Mouse (Mus musculus) embryonic facial prominence, embryonic 14.5 days (tissue): ENCODE data around the gene Ano3. TPM values are rescaled to one million over a fixed set of nuclear protein-coding genes. Genes with fewer than 3 reads are reported as not detected.
"Not testable (repeated sequence)": the region's sequence is repeated elsewhere in the genome, so short reads cannot be mapped to it uniquely, and the experiment has no call there.

Experiments
- ATAC-seq: fragments of 200-750 bp; cut with Nextera tagmentation; 2 replicates; pipeline ENCODE4 v1.8.0; 2017; ENCODE audit warnings: low read depth, moderate number of reproducible peaks, moderate TSS enrichment
- DNase-seq: peaks from one replicate; pipeline ENCODE4 v3.0.0-alpha.2; 2015; ENCODE audit warnings: low spot score
- H3K27ac ChIP-seq: fragments of 300-500 bp; sonication (generic); replicated peaks from 2 replicates; pipeline ENCODE4 v1.5.1; 2014; ENCODE audit warnings: low read depth, mild to moderate bottlenecking, low read length, moderate library complexity
- H3K27me3 ChIP-seq: fragments of 300-500 bp; sonication (generic); replicated peaks from 2 replicates; pipeline ENCODE4 v1.6.1; 2014; ENCODE audit warnings: low read length; ENCODE audit not compliant: control insufficient read depth, insufficient read depth
- H3K36me3 ChIP-seq: fragments of 300-500 bp; sonication (generic); 2 replicates; pipeline ENCODE4 v1.6.1; 2014; ENCODE audit warnings: low read length, mixed read lengths; ENCODE audit not compliant: control insufficient read depth, insufficient read depth
- H3K4me1 ChIP-seq: fragments of 300-500 bp; sonication (generic); 2 replicates; pipeline ENCODE4 v1.6.1; 2014; ENCODE audit warnings: antibody characterized with exemption, low read length; ENCODE audit not compliant: control insufficient read depth, insufficient read depth
- H3K4me2 ChIP-seq: fragments of 300-500 bp; sonication (generic); 2 replicates; pipeline ENCODE4 v1.6.1; 2014; ENCODE audit warnings: low read depth, mild to moderate bottlenecking, low read length, moderate library complexity, mixed read lengths
- H3K4me3 ChIP-seq: fragments of 300-500 bp; sonication (generic); 2 replicates; pipeline ENCODE4 v1.5.1; 2014; ENCODE audit warnings: low read depth, mild to moderate bottlenecking, low read length
- H3K9ac ChIP-seq: fragments of 300-500 bp; sonication (generic); 2 replicates; pipeline ENCODE4 v1.6.1; 2014; ENCODE audit warnings: low read depth, mild to moderate bottlenecking, low read length, moderate library complexity, mixed read lengths
- H3K9me3 ChIP-seq: fragments of 300-500 bp; sonication (generic); 2 replicates; pipeline ENCODE4 v1.6.1; 2016; ENCODE audit warnings: low read length; ENCODE audit not compliant: control insufficient read depth
- WGBS: fragments of 180-500 bp; shearing (Covaris S2); extraction: QIAGEN DNeasy Blood & Tissue Kit; methylation state at CpG from one replicate; pipeline ENCODE4 v1.1.7; 2014; 5-methylcytosine and 5-hydroxymethylcytosine counted together
- polyA plus RNA-seq: library from polyadenylated mRNA; unstranded; fragments of >200 nt; fragmentation: Nextera tagmentation; extraction: Ambion mirVana; gene quantifications from 2 replicates; pipeline ENCODE4 v1.2.1, GENCODE M21; 2014

Ano3 gene
- 0.78 and 0.81 TPM in 2 replicates for polyA plus RNA-seq

DNA sequence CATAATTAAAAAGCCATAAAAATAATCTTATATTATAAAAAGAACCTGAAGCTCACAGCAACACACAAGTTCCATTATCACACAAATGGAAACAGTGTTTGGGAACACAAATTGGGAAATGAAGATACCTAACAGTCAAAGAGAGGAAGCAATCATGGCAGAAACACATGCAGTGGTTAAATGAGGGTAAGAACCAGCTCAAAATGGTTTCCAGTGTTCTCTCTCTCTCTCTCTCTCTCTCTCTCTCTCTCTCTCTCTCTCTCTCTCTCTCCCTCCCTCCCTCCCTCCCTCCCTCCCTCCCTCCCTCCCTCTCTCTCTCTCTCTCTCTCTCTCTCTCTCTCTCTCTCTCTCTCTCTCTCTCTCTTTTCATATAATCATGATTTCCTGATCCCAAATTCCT is at the start of gene Ano3:
Gene Ano3 (minus strand): TSS at position 101 of the 400 bp plus-strand sequence.
- not testable (repeated sequence) for H3K27ac ChIP-seq, ATAC-seq, H3K4me1 ChIP-seq, H3K27me3 ChIP-seq, H3K36me3 ChIP-seq, DNase-seq, H3K9me3 ChIP-seq
- Histone ChIP-seq H3K9ac (0 out of 2 replicates have a peak within 1 kb of the TSS, but pooled peaks have one; percentile 27), H3K4me3 (peak within 1 kb of the TSS; percentile 32), H3K4me2 (peak within 1 kb of the TSS; percentile 61)

GRCm38 (mm10) chr2:110990071-110990470 is 39.3 kb upstream of the Ano3 start:
- Histone ChIP-seq H3K9me3 (no peaks in the 10 kb centered on the region), H3K27me3 (no peaks in the 10 kb centered on the region), H3K4me2 (no peak overlapping the region), H3K27ac (no peak overlapping the region), H3K36me3 (no peaks in the 10 kb centered on the region), H3K9ac (no peak overlapping the region), H3K4me1 (no peaks in the 10 kb centered on the region), H3K4me3 (no peak overlapping the region)
- DNase-seq (no peak), ATAC-seq (no peak)
- WGBS, result 78% methylated on average over 1 of the region's 1 CpGs

DNA sequence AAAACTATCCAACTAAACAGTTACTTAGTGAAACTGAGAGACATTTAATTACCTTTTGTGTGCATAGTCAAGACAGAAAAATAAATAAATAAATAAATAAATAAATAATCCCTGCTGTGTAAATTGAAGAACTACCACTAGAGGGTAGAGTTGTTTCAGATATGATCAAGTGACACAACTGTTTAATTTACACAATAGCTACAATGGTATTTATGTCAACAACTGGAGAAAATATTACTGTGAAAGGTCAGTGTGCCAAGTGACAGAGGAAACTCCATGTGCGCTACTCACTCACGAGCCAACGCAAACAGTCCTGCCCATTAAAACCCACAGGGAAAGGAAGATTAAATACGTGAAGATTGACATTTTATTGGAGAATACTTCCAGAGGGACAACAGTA is 38.8 kb upstream of the Ano3 start:
- no peak for ATAC-seq
- DNase-seq, result peak; percentile 6
- H3K4me1 ChIP-seq, result no peaks in the 10 kb centered on the region
- 64% methylated on average over 4 of the region's 4 CpGs for WGBS
- no peak overlapping the region for H3K27ac ChIP-seq
- H3K9ac ChIP-seq, result no peak overlapping the region
- H3K27me3 ChIP-seq, result no peaks in the 10 kb centered on the region
- no peak overlapping the region for H3K4me2 ChIP-seq
- H3K36me3 ChIP-seq, result no peaks in the 10 kb centered on the region
- no peaks in the 10 kb centered on the region for H3K9me3 ChIP-seq
- H3K4me3 ChIP-seq, result no peak overlapping the region

DNA sequence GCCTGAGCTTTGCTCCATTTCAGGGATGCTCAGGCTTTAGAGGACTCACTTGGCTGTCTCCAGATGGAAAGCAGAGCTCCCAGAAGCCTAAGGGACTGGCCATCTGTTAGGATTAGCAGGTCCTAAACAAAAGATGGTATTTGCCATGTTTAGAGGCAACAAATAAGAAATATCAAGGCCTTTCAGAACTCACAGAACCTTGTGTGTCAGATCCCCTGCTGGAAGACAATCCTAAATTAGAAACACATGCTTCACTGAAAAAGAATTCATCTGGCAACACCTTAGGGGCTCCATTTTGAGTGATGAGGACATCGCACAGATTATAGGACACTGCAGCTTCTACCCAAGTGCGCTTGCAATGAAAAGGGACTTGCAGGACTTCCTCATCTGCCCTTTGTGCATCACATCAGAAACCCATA is 35.1 kb upstream of the Ano3 start:
- 88% methylated on average over 2 of the region's 2 CpGs for WGBS
- Histone ChIP-seq H3K4me3 (no peak overlapping the region), H3K36me3 (no peaks in the 10 kb centered on the region), H3K4me2 (no peak overlapping the region), H3K9me3 (no peaks in the 10 kb centered on the region), H3K4me1 (no peaks in the 10 kb centered on the region), H3K9ac (no peak overlapping the region), H3K27me3 (no peaks in the 10 kb centered on the region), H3K27ac (no peak overlapping the region)
- DNase-seq (no peak), ATAC-seq (no peak)

- no peak for ATAC-seq
- H3K27me3 ChIP-seq, result no peaks in the 10 kb centered on the region
- H3K4me3 ChIP-seq, result no peak overlapping the region
- H3K4me1 ChIP-seq, result no peaks in the 10 kb centered on the region
- DNase-seq, result peak; percentile 42
- no peak overlapping the region for H3K27ac ChIP-seq
- WGBS, result 24% methylated on average over 1 of the region's 1 CpGs
- H3K9me3 ChIP-seq, result no peaks in the 10 kb centered on the region
- H3K9ac ChIP-seq, result no peak overlapping the region
- no peaks in the 10 kb centered on the region for H3K36me3 ChIP-seq
- H3K4me2 ChIP-seq, result no peak overlapping the region
These were observed 31.0 kb upstream of the Ano3 start for GRCm38 (mm10) chr2:110981733-110982132.

- ATAC-seq (no peak), DNase-seq (no peak)
- no peak overlapping the region for H3K4me2 ChIP-seq
- no peak overlapping the region for H3K27ac ChIP-seq
- H3K9me3 ChIP-seq, result no peaks in the 10 kb centered on the region
- H3K4me1 ChIP-seq, result no peaks in the 10 kb centered on the region
- 81% methylated on average over 2 of the region's 2 CpGs for WGBS
- no peak overlapping the region for H3K4me3 ChIP-seq
- no peaks in the 10 kb centered on the region for H3K36me3 ChIP-seq
- no peaks in the 10 kb centered on the region for H3K27me3 ChIP-seq
- no peak overlapping the region for H3K9ac ChIP-seq
These were observed 28.9 kb upstream of the Ano3 start for GRCm38 (mm10) chr2:110979610-110980009.

DNA sequence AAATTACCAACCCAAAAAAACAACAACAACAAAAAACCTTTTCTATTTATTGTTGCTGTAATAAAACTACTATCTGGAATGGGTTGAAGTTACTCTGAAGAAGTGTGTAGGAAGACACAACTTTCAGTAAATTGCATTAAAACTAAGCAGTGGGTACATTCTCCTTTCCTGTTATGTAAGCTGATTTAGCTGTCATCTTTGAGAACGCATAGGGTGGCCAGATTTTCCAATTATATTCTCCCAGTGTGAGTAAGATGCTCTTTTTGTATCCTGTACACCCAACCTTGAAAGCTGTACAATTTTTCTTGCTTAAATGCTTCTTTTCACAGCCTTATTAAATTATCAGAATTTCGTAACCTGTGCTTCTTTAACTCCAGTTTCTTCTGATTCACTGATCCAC is 26.1 kb upstream of the Ano3 start:
- ATAC-seq (no peak), DNase-seq (no peak)
- H3K9me3 ChIP-seq, result no peaks in the 10 kb centered on the region
- 72% methylated on average over 2 of the region's 2 CpGs for WGBS
- H3K9ac ChIP-seq, result no peak overlapping the region
- no peak overlapping the region for H3K4me3 ChIP-seq
- no peak overlapping the region for H3K27ac ChIP-seq
- no peaks in the 10 kb centered on the region for H3K36me3 ChIP-seq
- H3K27me3 ChIP-seq, result no peaks in the 10 kb centered on the region
- H3K4me2 ChIP-seq, result no peak overlapping the region
- H3K4me1 ChIP-seq, result no peaks in the 10 kb centered on the region

- DNase-seq, result no peak
- no peaks in the 10 kb centered on the region for H3K4me1 ChIP-seq
- H3K4me2 ChIP-seq, result no peak overlapping the region
- H3K36me3 ChIP-seq, result no peaks in the 10 kb centered on the region
- H3K27me3 ChIP-seq, result no peaks in the 10 kb centered on the region
- 93% methylated on average over 2 of the region's 2 CpGs for WGBS
- no peaks in the 10 kb centered on the region for H3K9me3 ChIP-seq
- no peak for ATAC-seq
- no peak overlapping the region for H3K4me3 ChIP-seq
- H3K27ac ChIP-seq, result no peak overlapping the region
- no peak overlapping the region for H3K9ac ChIP-seq
These were observed 19.4 kb upstream of the Ano3 start for GRCm38 (mm10) chr2:110970158-110970557.

GRCm38 (mm10) chr2:110965398-110965797 is 14.7 kb upstream of the Ano3 start:
- no peaks in the 10 kb centered on the region for H3K9me3 ChIP-seq
- DNase-seq (no peak), ATAC-seq (no peak)
- no peak overlapping the region for H3K9ac ChIP-seq
- H3K36me3 ChIP-seq, result no peaks in the 10 kb centered on the region
- no peaks in the 10 kb centered on the region for H3K27me3 ChIP-seq
- no peak overlapping the region for H3K4me3 ChIP-seq
- no peak overlapping the region for H3K4me2 ChIP-seq
- no peak overlapping the region for H3K27ac ChIP-seq
- WGBS, result 92% methylated on average over 3 of the region's 3 CpGs
- no peaks in the 10 kb centered on the region for H3K4me1 ChIP-seq
